In genomic region chr9:27023681-27024080, GRCm38 (mm10) we compare ENCODE assay signal across 17 mouse cellular contexts. TPM values are rescaled to one million over a fixed set of nuclear protein-coding genes. Genes with fewer than 3 reads are reported as not detected.
DNase-seq lines count a peak whose midpoint lies in the region; ATAC-seq and TF ChIP-seq lines count a peak whose summit lies in the region.
"Had no signal": no experiment of that assay in that cellular context is flagged by ENCODE, and none has a peak within 500 bp of the region (broad histone marks: within the 10 kb centered on the region; RNA-seq: fewer than 3 reads in every experiment).

No protein-coding gene starts in this region.

- peaks cover 7% of the 10 kb centered on the region; the same call in 1 of the 2 replicates for H3K79me2 ChIP-seq in CH12.LX (replicated peaks; ENCODE audit: control insufficient read depth, extremely low read depth, insufficient read depth, poor library complexity, severe bottlenecking)

- no peaks in the 10 kb centered on the region for H3K27me3 ChIP-seq in thymus, adult 2 months (ENCODE audit: control insufficient read depth, insufficient read depth, low read length)
- peaks cover 2% of the 10 kb centered on the region for H3K27me3 ChIP-seq in CH12.LX (replicated peaks)
- H3K27me3 ChIP-seq: embryonic facial prominence, embryonic 13.5 days; heart, embryonic 12.5 days; kidney, embryonic 15.5 days; limb, embryonic 12.5 days; neural tube, embryonic 12.5 days had no signal

- H3K4me2 ChIP-seq in CH12.LX (ENCODE audit: insufficient read depth, low read depth, poor library complexity, severe bottlenecking) = no peak overlapping the region
- H3K4me2 ChIP-seq: embryonic facial prominence, embryonic 13.5 days; heart, embryonic 12.5 days; kidney, embryonic 15.5 days; limb, embryonic 12.5 days; neural tube, embryonic 12.5 days had no signal

- peak overlapping the region; percentile 27; the same call in 1 of the 2 replicates for H3K27ac ChIP-seq in thymus, adult 2 months (ENCODE audit: control insufficient read depth, insufficient read depth, low read length)
- no peak overlapping the region for H3K27ac ChIP-seq in CH12.LX (ENCODE audit: insufficient read depth, low read depth)
- H3K27ac ChIP-seq: embryonic facial prominence, embryonic 13.5 days; kidney, embryonic 15.5 days; limb, embryonic 12.5 days; macrophage; neural tube, embryonic 12.5 days had no signal

- TF ChIP-seq EP300 in CH12.LX (IDR thresholded peaks at IDR 0.05; ENCODE audit: low read length) = peak; percentile 53

- peaks cover 14% of the 10 kb centered on the region for H3K4me1 ChIP-seq in thymus, adult 2 months (replicated peaks; ENCODE audit: control insufficient read depth, insufficient read depth, low read length)
- H3K4me1 ChIP-seq in CH12.LX (ENCODE audit: control insufficient read depth in 1 of 2, insufficient read depth in 2 of 2) = peaks cover 16 to 55% of the 10 kb centered on the region in 2 experiments

- no peak for TF ChIP-seq RAD21 in CH12.LX (IDR thresholded peaks at IDR 0.05; ENCODE audit: low read depth, low read length)

- dilution Hi-C loops in CH12.LX (cut with MboI; ENCODE audit: extremely low pct_ligation_motif_present, extremely low pct_unique_long_range_greater_than_20kb, low sequenced_read_pairs) = no loop called here

- peaks cover 2% of the 10 kb centered on the region for H3K9me3 ChIP-seq in CH12.LX (replicated peaks; ENCODE audit: low read length)
- H3K9me3 ChIP-seq: embryonic facial prominence, embryonic 13.5 days; heart, embryonic 12.5 days; kidney, embryonic 15.5 days; limb, embryonic 12.5 days; neural tube, embryonic 12.5 days had no signal

- in situ Hi-C loops in CH12.LX (cut with MboI; ENCODE audit: low pct_ligation_motif_present, low pct_unique_long_range_greater_than_20kb, low sequenced_read_pairs) = no loop called here

- TF ChIP-seq CTCF in thymus, adult 2 months (IDR thresholded peaks at IDR 0.05; ENCODE audit: borderline replicate concordance, control insufficient read depth, extremely low read depth, insufficient read depth, low read length, poor library complexity) = no peak
- TF ChIP-seq CTCF in CH12.LX (conservative IDR thresholded peaks at IDR 0.05 in 1 of 2, IDR thresholded peaks at IDR 0.05 in 1 of 2; ENCODE audit: low read depth in 2 of 2, low read length in 2 of 2) = no peak

- WGBS in thymus, adult 2 months = 12% methylated on average over 4 of the region's 4 CpGs

- TF ChIP-seq POLR2A in thymus, adult 2 months (IDR thresholded peaks at IDR 0.05; ENCODE audit: control insufficient read depth, extremely low read depth, insufficient read depth, low read length, poor library complexity) = no peak
- no peak for TF ChIP-seq POLR2A in CH12.LX (IDR thresholded peaks at IDR 0.05; ENCODE audit: low read depth, low read length)

- H3K4me3 ChIP-seq in thymus, adult 2 months (ENCODE audit: control insufficient read depth, insufficient read depth, low read length) = no peak overlapping the region
- H3K4me3 ChIP-seq in CH12.LX (replicated peaks in 1 of 3; ENCODE audit: low read depth in 2 of 3, low read length in 2 of 3, poor library complexity in 1 of 3) = no peak overlapping the region
- H3K4me3 ChIP-seq: embryonic facial prominence, embryonic 13.5 days; heart, embryonic 12.5 days; kidney, embryonic 15.5 days; limb, embryonic 12.5 days; neural tube, embryonic 12.5 days had no signal

- no peak overlapping the region for H3K9ac ChIP-seq in CH12.LX (ENCODE audit: insufficient read depth, low read depth)
- H3K9ac ChIP-seq: embryonic facial prominence, embryonic 13.5 days; heart, embryonic 12.5 days; kidney, embryonic 15.5 days; limb, embryonic 12.5 days; neural tube, embryonic 12.5 days had no signal

- DNase-seq in thymus, adult 2 months = no peak
- no peak for DNase-seq in thymus, postnatal 4 days
- peak; percentile 55 for DNase-seq in CH12.LX (ENCODE audit: extremely low read depth)
- DNase-seq in c-Kit-positive CD71-negative TER-119-negative erythroid progenitor cells, embryonic 14.5 days (ENCODE audit: low read depth) = peak; percentile 31
- DNase-seq in retina, embryonic 14.5 days (ENCODE audit: low spot score) = no peak
- no peak for DNase-seq in kidney, postnatal 14 days
- DNase-seq: adrenal gland, postnatal 36 days; heart, postnatal 4 days; lung, adult 18-20 months had no signal

- H3K36me3 ChIP-seq in thymus, adult 2 months (ENCODE audit: control insufficient read depth, insufficient read depth, low read length) = peaks cover 11% of the 10 kb centered on the region; the same call in 1 of the 2 replicates
- H3K36me3 ChIP-seq in CH12.LX (replicated peaks in 1 of 2; ENCODE audit: control insufficient read depth in 1 of 2, insufficient read depth in 1 of 2, low read length in 1 of 2) = peaks cover 0 to 28% of the 10 kb centered on the region in 2 experiments

- peak; percentile 76 for ATAC-seq in neutrophil, adult 5-6 weeks (ENCODE audit: extremely low read depth, insufficient number of reproducible peaks, low FRiP score, poor library complexity, severe bottlenecking)
- ATAC-seq: midbrain, embryonic 16.5 days had no signal

TF ChIP-seq in CH12.LX, 34 proteins besides CTCF, POLR2A, EP300 and RAD21:
- TF ChIP-seq ETS1 (conservative IDR thresholded peaks at IDR 0.05; ENCODE audit: low read depth, low read length) = 0 out of 2 replicates have a peak, but pooled peaks have one; percentile 25
- no peak for TF ChIP-seq CHD1 (IDR thresholded peaks at IDR 0.05; ENCODE audit: low read depth, low read length)

RNA-seq across cellular contexts. Expression of gene Vps26b, which starts 6.2 kb away (rescaled TPM):
- polyA plus RNA-seq in thymus, adult 2 months (2012; rRNA removed) = 69.6 and 82.1 TPM in 2 replicates
- total RNA-seq in CH12.LX (2012; rRNA removed) (30.5 and 33.8 TPM in 2 replicates), CH12.LX (2014; rRNA removed) (21.0 and 22.3 TPM in 2 replicates)
- polyA plus RNA-seq in CH12.LX (2012; ENCODE audit: insufficient read length, low read depth) = 16.6 and 17.7 TPM in 2 replicates
- total RNA-seq in neutrophil, adult 5-6 weeks (2017) = 27.7 and 30.5 TPM in 2 replicates

RNA-seq across cellular contexts. Expression of gene Ncapd3, which starts 6.3 kb away (rescaled TPM):
- 75.5 and 82.4 TPM in 2 replicates for polyA plus RNA-seq in thymus, adult 2 months (2012; rRNA removed)
- total RNA-seq in CH12.LX (2012; rRNA removed) = 32.2 and 33.7 TPM in 2 replicates
- 38.2 and 39.2 TPM in 2 replicates for total RNA-seq in CH12.LX (2014; rRNA removed)
- polyA plus RNA-seq in CH12.LX (2012; ENCODE audit: insufficient read length, low read depth) = 23.5 and 29.9 TPM in 2 replicates
- 16.6 and 17.9 TPM in 2 replicates for total RNA-seq in neutrophil, adult 5-6 weeks (2017)

RNA-seq across cellular contexts. Expression of gene Thyn1, which starts 24.2 kb away (rescaled TPM):
- 9.4 and 9.8 TPM in 2 replicates for polyA plus RNA-seq in thymus, adult 2 months (2012; rRNA removed)
- total RNA-seq in CH12.LX (2012; rRNA removed) (150 and 176 TPM in 2 replicates), CH12.LX (2014; rRNA removed) (203 and 230 TPM in 2 replicates)
- 141 and 151 TPM in 2 replicates for polyA plus RNA-seq in CH12.LX (2012; ENCODE audit: insufficient read length, low read depth)
- total RNA-seq in neutrophil, adult 5-6 weeks (2017) = 8.5 and 9.0 TPM in 2 replicates

RNA-seq across cellular contexts. Expression of gene Acad8, which starts 24.3 kb away (rescaled TPM):
- polyA plus RNA-seq in thymus, adult 2 months (2012; rRNA removed) = 14.5 and 21.5 TPM in 2 replicates
- total RNA-seq in CH12.LX (2012; rRNA removed) (22.8 and 24.7 TPM in 2 replicates), CH12.LX (2014; rRNA removed) (21.7 and 26.7 TPM in 2 replicates)
- polyA plus RNA-seq in CH12.LX (2012; ENCODE audit: insufficient read length, low read depth) = 13.7 and 18.8 TPM in 2 replicates
- total RNA-seq in neutrophil, adult 5-6 weeks (2017) = 3.4 and 5.3 TPM in 2 replicates

Comparison
In these comparisons a context has a peak if more than half of its experiments do, and no peak if none do; other contexts are left out.
1. DNase-seq: peak in CH12.LX (single experiment) and c-Kit-positive CD71-negative TER-119-negative erythroid progenitor cells, embryonic 14.5 days (single experiment); none in thymus, adult 2 months (single experiment), thymus, postnatal 4 days (single experiment), retina, embryonic 14.5 days (single experiment) and kidney, postnatal 14 days (single experiment).
2. RNA of gene Thyn1, which starts 24.2 kb away (total RNA-seq): 150 to 230 TPM in CH12.LX; 8.5 to 9.0 TPM in neutrophil, adult 5-6 weeks; every median in the first group is over 10 times any median in the second.